Mouse (Mus musculus) forebrain, embryonic 15.5 days (tissue): Measurements from ENCODE around the gene Ntm. TPM values are rescaled to one million over a fixed set of nuclear protein-coding genes. Genes with fewer than 3 reads are reported as not detected.
A peak's percentile ranks its signal among the peaks of the same experiment; 100 is the strongest.

Source experiments
- ATAC-seq: fragments of 200-750 bp; cut with Nextera tagmentation; replicated peaks from 2 replicates; pipeline ENCODE4 v1.8.0; 2017; ENCODE audit warnings: mild to moderate bottlenecking, moderate TSS enrichment, moderate library complexity
- H3K27ac ChIP-seq: fragments of 300-500 bp; sonication (generic); replicated peaks from 2 replicates; pipeline ENCODE4 v1.5.1; 2015; ENCODE audit warnings: mild to moderate bottlenecking, inconsistent platforms
- H3K27me3 ChIP-seq: fragments of 300-500 bp; sonication (generic); 2 replicates; pipeline ENCODE4 v1.6.1; 2015; ENCODE audit warnings: inconsistent platforms
- H3K36me3 ChIP-seq: fragments of 300-500 bp; sonication (generic); 2 replicates; pipeline ENCODE4 v1.6.1; 2015; ENCODE audit warnings: mild to moderate bottlenecking, inconsistent platforms
- H3K4me1 ChIP-seq: fragments of 300-500 bp; sonication (generic); 2 replicates; pipeline ENCODE4 v1.6.1; 2015; ENCODE audit warnings: inconsistent platforms
- H3K4me2 ChIP-seq: fragments of 300-500 bp; sonication (generic); replicated peaks from 2 replicates; pipeline ENCODE4 v1.6.1; 2015; ENCODE audit warnings: mild to moderate bottlenecking, inconsistent platforms
- H3K4me3 ChIP-seq: fragments of 300-500 bp; sonication (generic); 2 replicates; pipeline ENCODE4 v1.5.1; 2015; ENCODE audit warnings: mild to moderate bottlenecking, inconsistent platforms
- H3K9ac ChIP-seq: fragments of 300-500 bp; sonication (generic); replicated peaks from 2 replicates; pipeline ENCODE4 v1.6.1; 2015; ENCODE audit warnings: mild to moderate bottlenecking, inconsistent platforms
- H3K9me3 ChIP-seq: fragments of 300-500 bp; sonication (generic); 2 replicates; pipeline ENCODE4 v1.6.1; 2016; ENCODE audit warnings: inconsistent platforms
- WGBS: fragments of 180-500 bp; shearing (Covaris S2); methylation state at CpG from one replicate; pipeline ENCODE4 v1.1.7; 2015; ENCODE audit warnings: mixed read lengths; 5-methylcytosine and 5-hydroxymethylcytosine counted together
- polyA plus RNA-seq: library from polyadenylated mRNA; unstranded; fragments of >200 nt; fragmentation: Nextera tagmentation; extraction: Ambion mirVana; gene quantifications from 2 replicates; pipeline ENCODE4 v1.2.1, GENCODE M21; 2015

The Ntm gene
- polyA plus RNA-seq, 1 experiment from 2014 or later = 98.7 TPM

DNA sequence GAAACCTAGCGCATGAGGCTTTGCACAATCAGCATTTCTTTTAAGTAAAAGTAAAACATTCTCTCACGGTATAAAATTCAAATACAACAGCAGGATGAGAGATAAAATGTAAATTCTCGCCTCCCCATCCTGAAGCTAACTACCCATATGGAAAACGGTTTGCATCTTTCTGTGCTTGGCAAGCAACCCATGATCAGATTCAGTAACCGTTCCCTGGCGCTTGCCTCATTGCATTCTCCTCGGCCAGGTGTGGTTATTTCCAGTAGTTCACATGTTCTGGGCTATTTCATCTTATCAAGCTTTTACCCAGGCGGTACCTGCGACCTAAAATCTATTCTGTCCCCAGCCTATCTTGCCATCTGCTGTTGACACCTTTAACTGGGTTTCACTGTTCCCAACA, 174.1 kb downstream of the Ntm start:
- peaks cover 59% of the 10 kb centered on the region for H3K27me3 ChIP-seq
- WGBS = 80% methylated on average over 9 of the region's 9 CpGs

DNA sequence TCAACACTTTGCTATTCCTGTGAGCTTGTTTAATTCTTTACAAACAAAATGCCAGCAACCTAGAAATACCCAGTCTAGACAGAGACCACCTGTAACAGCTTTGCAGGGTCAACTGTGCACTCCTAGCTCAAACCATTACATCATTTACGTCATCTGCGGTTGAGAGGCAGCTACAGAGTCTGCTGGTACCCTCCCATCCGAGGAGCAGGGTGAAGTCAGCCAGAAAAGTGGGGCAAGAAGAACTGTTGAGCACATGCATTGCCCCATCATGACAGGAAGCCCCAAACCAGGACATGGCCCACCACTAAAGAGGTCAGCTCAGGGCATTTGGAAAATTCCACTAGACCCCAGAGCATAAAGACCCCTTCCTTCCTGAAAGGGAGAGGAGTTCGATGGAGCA, 175.5 kb downstream of the Ntm start:
- Histone ChIP-seq H3K36me3 (no peaks in the 10 kb centered on the region), H3K4me2 (no peak overlapping the region), H3K4me3 (no peak overlapping the region), H3K9me3 (no peaks in the 10 kb centered on the region), H3K27me3 (peaks cover 63% of the 10 kb centered on the region), H3K9ac (no peak overlapping the region), H3K4me1 (peaks cover 15% of the 10 kb centered on the region), H3K27ac (no peak overlapping the region)
- 83% methylated on average over 4 of the region's 4 CpGs for WGBS
- ATAC-seq = no peak

More for the DNA sequence above, 174.1 kb downstream of the Ntm start:
- Histone ChIP-seq H3K9me3 (no peaks in the 10 kb centered on the region), H3K36me3 (no peaks in the 10 kb centered on the region), H3K27ac (no peak overlapping the region), H3K9ac (no peak overlapping the region), H3K4me3 (no peak overlapping the region), H3K4me2 (no peak overlapping the region), H3K4me1 (peaks cover 15% of the 10 kb centered on the region)
- ATAC-seq = no peak

DNA sequence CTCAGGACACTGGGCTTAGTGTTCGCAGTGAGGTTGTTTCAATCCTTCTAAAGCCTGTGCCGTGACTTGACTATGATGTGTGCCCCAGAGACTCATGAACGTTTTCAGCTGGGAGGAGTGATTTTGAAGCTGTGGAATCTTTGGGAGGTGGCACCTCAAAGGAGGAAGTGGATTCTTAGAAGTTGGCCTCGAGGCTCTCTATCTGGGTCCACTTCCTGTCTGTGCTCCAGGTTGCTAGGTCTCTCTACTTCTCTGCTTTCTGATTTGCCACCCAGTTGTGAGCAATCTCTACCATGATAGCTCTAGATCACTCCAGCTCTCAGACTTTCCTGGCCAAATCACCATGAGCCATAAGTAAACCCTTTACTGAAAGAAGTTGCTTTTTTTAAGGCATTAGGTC, 180.2 kb downstream of the Ntm start:
- Histone ChIP-seq H3K9ac (no peak overlapping the region), H3K27me3 (peaks cover 40% of the 10 kb centered on the region), H3K4me2 (no peak overlapping the region), H3K27ac (no peak overlapping the region), H3K4me3 (no peak overlapping the region), H3K9me3 (no peaks in the 10 kb centered on the region), H3K36me3 (no peaks in the 10 kb centered on the region), H3K4me1 (no peaks in the 10 kb centered on the region)
- ATAC-seq = no peak
- 83% methylated on average over 4 of the region's 4 CpGs for WGBS

DNA sequence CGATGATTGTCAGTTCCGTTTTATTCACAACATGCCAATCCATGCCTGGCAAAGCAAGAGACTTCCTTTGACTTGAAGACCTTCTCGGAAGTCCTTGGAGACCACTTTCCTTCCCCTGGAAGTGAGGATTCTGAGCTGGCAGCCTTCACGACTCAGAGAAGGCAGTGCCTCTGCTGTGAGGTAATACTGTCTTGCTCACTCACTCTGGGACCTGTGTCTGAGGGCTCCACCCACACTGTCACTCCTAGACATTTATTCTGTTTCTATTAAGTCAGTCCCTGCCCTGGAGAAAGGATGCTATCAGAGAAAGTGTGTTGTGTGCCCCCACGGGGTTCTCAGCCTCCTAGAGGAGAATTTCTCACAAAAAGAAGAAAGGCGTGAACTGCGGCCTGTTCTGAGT, 183.2 kb downstream of the Ntm start:
- Histone ChIP-seq H3K4me1 (no peaks in the 10 kb centered on the region), H3K9me3 (no peaks in the 10 kb centered on the region), H3K4me3 (no peak overlapping the region), H3K27ac (no peak overlapping the region), H3K27me3 (peaks cover 13% of the 10 kb centered on the region; the same call in 1 of the 2 replicates), H3K36me3 (no peaks in the 10 kb centered on the region), H3K4me2 (no peak overlapping the region), H3K9ac (no peak overlapping the region)
- WGBS = 77% methylated on average over 7 of the region's 7 CpGs
- no peak for ATAC-seq

DNA sequence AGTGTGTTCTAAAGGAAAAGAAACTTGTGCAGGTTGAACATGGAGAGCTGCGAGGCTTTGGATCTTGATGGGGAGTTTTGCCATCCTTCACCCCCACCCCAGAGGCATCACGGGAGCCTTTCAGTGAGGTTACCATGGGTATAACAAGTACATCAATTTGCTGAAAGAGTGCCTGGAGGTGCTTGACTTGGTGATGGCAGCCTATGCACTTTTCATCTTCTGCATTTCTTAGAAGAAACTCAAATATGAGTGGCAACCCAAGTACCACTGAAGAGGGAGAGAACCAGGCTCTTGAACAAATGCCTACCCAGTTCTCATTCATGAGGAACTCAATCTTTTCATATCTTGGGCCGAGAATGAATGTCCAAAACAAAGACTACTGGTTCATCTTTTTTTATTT, 186.0 kb downstream of the Ntm start:
- Histone ChIP-seq H3K4me3 (no peak overlapping the region), H3K27ac (no peak overlapping the region), H3K4me1 (peaks cover 18% of the 10 kb centered on the region), H3K9ac (no peak overlapping the region), H3K9me3 (no peaks in the 10 kb centered on the region), H3K27me3 (no peaks in the 10 kb centered on the region), H3K4me2 (no peak overlapping the region), H3K36me3 (no peaks in the 10 kb centered on the region)
- 93% methylated on average over 3 of the region's 3 CpGs for WGBS
- ATAC-seq = no peak

DNA sequence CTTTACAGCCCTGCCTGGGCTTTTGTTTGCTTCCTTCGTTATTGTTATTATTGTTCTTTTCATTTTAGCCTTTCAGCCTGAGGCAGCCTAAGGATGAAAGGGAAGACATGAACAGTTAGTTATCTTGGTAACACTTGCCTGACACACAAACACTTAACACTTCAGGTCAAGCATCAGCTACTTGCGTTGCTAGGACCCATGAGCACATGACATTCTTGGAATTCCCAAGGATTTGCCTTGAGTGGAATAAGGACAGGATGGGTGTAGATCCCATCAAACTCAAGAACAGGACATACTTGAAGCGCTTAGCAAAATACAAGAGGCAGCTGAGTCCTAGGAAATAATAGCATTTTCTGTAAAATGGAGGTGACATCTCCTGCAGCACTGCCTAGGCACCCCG, 186.4 kb downstream of the Ntm start:
- Histone ChIP-seq H3K4me1 (peaks cover 19% of the 10 kb centered on the region), H3K4me3 (no peak overlapping the region), H3K36me3 (no peaks in the 10 kb centered on the region), H3K9ac (no peak overlapping the region), H3K27ac (no peak overlapping the region), H3K9me3 (no peaks in the 10 kb centered on the region), H3K27me3 (no peaks in the 10 kb centered on the region), H3K4me2 (no peak overlapping the region)
- ATAC-seq = no peak
- 82% methylated on average over 4 of the region's 4 CpGs for WGBS

DNA sequence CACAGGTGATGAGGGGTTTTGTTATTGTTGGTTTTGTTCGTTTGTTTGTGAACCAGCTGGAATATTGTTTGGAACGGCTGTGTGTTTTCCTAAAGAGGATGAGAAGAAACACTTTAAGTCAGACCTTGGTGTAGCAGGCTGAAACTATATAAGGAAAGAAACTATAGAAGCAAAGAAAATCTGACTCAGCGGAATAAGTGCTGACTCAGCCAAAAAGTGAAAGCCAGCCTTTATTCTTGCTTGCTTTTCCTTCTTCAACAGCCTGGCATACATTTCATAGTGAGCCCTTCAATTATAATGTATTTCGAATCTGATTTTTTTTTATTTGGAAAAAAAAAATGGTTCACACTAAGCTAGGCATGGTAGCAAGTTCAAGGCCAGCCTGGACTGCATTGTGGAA, 186.9 kb downstream of the Ntm start:
- H3K27ac ChIP-seq = no peak overlapping the region
- H3K27me3 ChIP-seq = no peaks in the 10 kb centered on the region
- H3K4me2 ChIP-seq = no peak overlapping the region
- peaks cover 19% of the 10 kb centered on the region for H3K4me1 ChIP-seq
- ATAC-seq = no peak
- 86% methylated on average over 4 of the region's 4 CpGs for WGBS
- H3K4me3 ChIP-seq = no peak overlapping the region
- H3K36me3 ChIP-seq = no peaks in the 10 kb centered on the region
- no peak overlapping the region for H3K9ac ChIP-seq
- H3K9me3 ChIP-seq = no peaks in the 10 kb centered on the region

DNA sequence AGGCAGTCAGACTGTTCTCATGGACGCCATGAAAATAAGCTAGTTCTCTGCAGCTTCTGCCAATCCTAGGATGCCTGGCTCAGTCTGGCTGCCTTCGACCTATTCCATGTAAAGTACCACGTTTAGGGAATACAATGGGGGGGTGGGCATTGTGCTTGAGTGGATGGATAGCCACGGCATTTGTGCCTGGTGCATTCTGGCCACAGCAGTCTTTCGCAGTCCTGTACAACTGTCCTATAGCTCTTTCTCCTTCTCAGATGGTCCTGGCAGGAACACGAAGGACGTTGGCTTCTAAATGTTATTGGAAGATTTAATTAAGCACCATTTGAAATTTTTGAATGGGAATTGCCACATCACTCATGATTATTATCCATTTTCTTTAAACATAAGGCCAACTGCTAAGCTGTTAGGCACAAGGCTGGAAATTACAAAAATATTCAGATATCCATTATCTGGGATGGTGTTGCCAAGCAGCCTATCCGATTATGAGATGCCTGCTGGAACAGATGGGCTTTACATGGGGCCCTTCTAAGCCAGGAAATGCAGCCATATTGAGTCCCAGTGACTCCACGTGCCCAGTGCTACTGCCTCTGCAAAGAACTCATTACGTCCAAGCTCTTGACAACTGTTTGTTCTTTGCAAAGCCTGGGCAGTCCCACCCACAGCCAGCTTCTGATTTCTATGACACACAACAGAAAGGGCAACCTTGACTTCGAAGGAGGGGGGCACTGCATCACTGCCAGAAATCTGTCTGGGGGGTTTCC, 190.1 kb downstream of the Ntm start:
- ATAC-seq = peak; percentile 91
- no peak overlapping the region for H3K4me3 ChIP-seq
- no peaks in the 10 kb centered on the region for H3K36me3 ChIP-seq
- H3K27ac ChIP-seq = peak overlapping the region; percentile 52
- peaks cover 19% of the 10 kb centered on the region for H3K4me1 ChIP-seq
- H3K9me3 ChIP-seq = no peaks in the 10 kb centered on the region
- 43% methylated on average over 11 of the region's 11 CpGs for WGBS
- H3K4me2 ChIP-seq = no peak overlapping the region
- no peak overlapping the region for H3K9ac ChIP-seq
- no peaks in the 10 kb centered on the region for H3K27me3 ChIP-seq

DNA sequence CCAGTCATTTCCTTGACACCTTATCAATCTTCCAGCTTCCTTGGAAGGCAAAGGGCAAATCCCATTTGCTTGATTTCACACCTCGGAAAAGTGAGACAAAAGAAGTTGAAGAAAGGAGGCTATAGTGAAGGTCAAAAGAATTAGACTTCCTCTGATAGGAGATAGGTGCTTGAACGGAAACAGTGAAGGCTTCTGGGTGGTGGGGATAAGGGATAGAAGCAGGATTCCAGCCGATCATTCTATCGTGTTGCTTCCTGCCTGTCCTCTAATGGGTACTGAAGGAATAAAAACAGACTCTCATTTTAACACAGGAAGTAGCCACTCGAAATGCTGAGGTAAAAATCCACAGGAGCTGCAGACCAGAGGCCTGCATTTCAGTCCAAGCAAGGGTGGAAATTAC, 191.1 kb downstream of the Ntm start:
- Histone ChIP-seq H3K9ac (no peak overlapping the region), H3K4me2 (no peak overlapping the region), H3K27ac (no peak overlapping the region), H3K9me3 (no peaks in the 10 kb centered on the region), H3K4me1 (peaks cover 19% of the 10 kb centered on the region), H3K27me3 (no peaks in the 10 kb centered on the region), H3K36me3 (no peaks in the 10 kb centered on the region), H3K4me3 (no peak overlapping the region)
- no peak for ATAC-seq
- WGBS = 64% methylated on average over 5 of the region's 5 CpGs

DNA sequence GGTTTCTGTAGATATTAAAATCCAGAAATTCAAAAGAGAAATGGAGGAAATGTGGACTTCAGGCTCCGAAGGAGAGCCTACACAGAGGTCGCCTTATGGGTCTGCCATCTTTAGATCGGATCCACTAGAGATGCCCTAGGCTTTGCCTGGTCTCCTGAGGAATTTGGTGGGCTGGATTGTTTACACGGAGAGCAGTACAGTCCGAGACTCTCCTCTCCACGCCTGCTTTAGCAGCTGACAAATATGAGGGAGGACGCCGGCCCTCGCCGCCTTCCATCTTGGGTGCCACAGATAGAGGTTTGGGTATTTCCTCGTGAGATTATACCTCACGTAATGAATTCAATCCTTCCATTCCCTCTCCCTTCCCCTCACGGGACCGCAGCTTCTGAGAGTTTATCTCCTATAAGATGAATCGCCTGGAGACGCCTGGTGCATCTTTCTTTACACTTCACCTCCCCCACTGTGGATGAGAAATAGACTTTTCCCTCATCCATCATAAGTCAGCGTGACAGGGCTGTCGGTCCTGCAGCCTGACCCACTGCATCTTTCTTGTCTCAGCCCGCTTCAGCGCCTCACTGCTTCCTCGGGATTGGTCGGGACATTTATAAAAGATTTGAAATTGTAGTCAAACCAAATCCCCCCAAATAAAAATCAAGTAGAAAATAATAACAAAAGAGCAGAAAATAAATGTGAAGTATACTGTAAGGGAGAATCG, 191.7 kb downstream of the Ntm start:
- Histone ChIP-seq H3K4me2 (no peak overlapping the region), H3K27ac (no peak overlapping the region), H3K9ac (no peak overlapping the region), H3K9me3 (no peaks in the 10 kb centered on the region), H3K27me3 (no peaks in the 10 kb centered on the region), H3K4me3 (no peak overlapping the region), H3K36me3 (no peaks in the 10 kb centered on the region), H3K4me1 (peaks cover 19% of the 10 kb centered on the region)
- WGBS = 88% methylated on average over 23 of the region's 23 CpGs
- ATAC-seq = no peak

DNA sequence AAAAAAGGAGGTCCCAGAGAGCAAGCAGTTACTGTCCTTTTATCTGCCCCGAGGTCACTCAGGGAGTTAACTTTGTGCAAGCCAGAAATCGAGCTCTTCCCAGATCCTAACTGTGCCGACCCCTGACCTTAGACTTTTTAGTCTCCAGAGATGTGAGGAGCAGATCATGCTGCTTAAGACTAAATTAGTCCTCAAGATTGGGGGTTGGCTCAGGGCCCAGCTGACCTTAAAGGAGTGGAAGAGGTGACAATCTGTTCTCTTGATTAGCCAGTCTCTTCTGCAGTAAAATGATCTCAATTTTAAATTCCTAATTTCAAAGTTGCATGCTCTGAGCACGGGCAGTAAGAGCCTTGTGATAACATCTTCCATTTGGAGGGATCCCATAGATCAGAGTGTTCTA, 193.6 kb downstream of the Ntm start:
- H3K4me3 ChIP-seq = no peak overlapping the region
- H3K27ac ChIP-seq = no peak overlapping the region
- no peaks in the 10 kb centered on the region for H3K27me3 ChIP-seq
- no peak for ATAC-seq
- WGBS = 59% methylated on average over 4 of the region's 4 CpGs
- H3K9ac ChIP-seq = no peak overlapping the region
- H3K36me3 ChIP-seq = no peaks in the 10 kb centered on the region
- no peak overlapping the region for H3K4me2 ChIP-seq
- H3K9me3 ChIP-seq = no peaks in the 10 kb centered on the region
- peaks cover 19% of the 10 kb centered on the region for H3K4me1 ChIP-seq

DNA sequence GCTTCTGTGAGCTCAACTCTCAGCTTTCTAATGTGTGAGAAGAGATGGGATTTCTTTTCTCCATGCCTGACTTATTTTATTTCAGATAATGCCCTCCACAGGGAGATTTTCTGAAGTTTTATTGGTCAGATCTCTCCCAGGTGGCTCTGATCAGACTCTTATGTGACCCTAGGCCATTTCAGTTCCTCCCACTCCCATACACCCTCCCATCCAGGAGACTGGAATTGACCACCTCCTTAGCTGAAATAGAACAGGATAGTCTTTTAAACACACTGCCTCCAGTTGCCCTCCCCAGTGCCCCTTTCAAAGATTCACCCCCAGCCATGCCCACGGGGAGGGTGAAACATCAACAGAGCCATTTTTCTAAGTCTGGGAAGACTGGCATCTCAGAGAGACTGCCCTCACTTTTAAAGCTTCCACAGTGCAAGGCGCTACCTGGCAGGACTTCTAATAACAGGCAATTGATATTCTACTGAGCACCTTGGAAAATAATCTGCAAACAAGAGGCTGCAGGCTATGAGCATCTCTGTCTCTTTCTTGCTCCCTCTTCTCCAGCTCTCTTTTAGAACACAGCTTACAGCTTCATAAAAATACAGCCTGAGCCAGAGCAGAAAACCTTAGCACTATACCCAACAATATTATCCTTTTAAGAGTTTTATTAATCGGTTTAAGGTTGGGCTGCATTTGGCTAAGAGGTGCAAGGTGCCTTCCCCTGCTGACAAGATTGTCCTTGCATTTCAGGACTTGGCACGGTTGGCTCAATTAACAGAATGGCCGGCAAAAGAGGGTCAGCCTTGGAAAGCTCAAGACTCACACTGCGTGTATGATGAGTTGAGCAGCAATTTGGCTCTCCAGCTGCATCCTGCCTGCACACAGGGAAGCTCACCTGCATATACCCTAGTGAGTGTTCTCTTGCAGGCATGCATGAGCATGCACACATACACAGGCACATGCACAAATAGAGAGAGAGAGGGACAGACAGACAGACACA, 196.7 kb downstream of the Ntm start:
- no peaks in the 10 kb centered on the region for H3K36me3 ChIP-seq
- no peak for ATAC-seq
- no peaks in the 10 kb centered on the region for H3K27me3 ChIP-seq
- H3K9ac ChIP-seq = no peak overlapping the region
- no peak overlapping the region for H3K27ac ChIP-seq
- H3K4me1 ChIP-seq = peaks cover 5% of the 10 kb centered on the region; the same call in 1 of the 2 replicates
- no peak overlapping the region for H3K4me2 ChIP-seq
- H3K4me3 ChIP-seq = no peak overlapping the region
- WGBS = 68% methylated on average over 6 of the region's 6 CpGs
- no peaks in the 10 kb centered on the region for H3K9me3 ChIP-seq
